Mouse (Mus musculus): ENCODE results near the gene Bcas3. TPM values are rescaled to one million over a fixed set of nuclear protein-coding genes. Genes with fewer than 3 reads are reported as not detected.

Bcas3 gene
- polyA plus RNA-seq (2014; fragmentation: Illumina TruSeq; extraction: RNeasy Lipid Tissue Mini Kit (QIAGEN cat#74804); ENCODE audit: low read depth, low replicate concordance) = 7.4 TPM

GRCm38 (mm10) chr11:85352539-85353380 lies at the start of gene Bcas3:
Bcas3 (plus strand) TSS chr11:85353167.

GRCm38 (mm10) chr11:85310713-85311574 lies 42.0 kb upstream of the Bcas3 start, which contains the start of gene Ppm1d:
Ppm1d (plus strand) TSS chr11:85311244.

GRCm38 (mm10) chr11:85832231-85832924 lies 479.4 kb downstream of the Bcas3 start, which contains the start of gene Tbx2:
Tbx2 (plus strand) TSS chr11:85832551.

GRCm38 (mm10) chr11:85850233-85850632 lies 497.3 kb downstream of the Bcas3 start, which contains the start of gene Gm11444:
Gm11444 (minus strand) TSS chr11:85850333.

Other genes starting within 250 kb of the Bcas3 start
- gene Usp32, start 213.0 kb upstream of the Bcas3 start, polyA plus RNA-seq (2014; fragmentation: Illumina TruSeq; extraction: RNeasy Lipid Tissue Mini Kit (QIAGEN cat#74804); ENCODE audit: low read depth, low replicate concordance) = 243 TPM
- gene 1700125H20Rik, start 182.8 kb upstream of the Bcas3 start, polyA plus RNA-seq (2014; fragmentation: Illumina TruSeq; extraction: RNeasy Lipid Tissue Mini Kit (QIAGEN cat#74804); ENCODE audit: low read depth, low replicate concordance) = 34.0 TPM
- gene Appbp2, start 118.0 kb upstream of the Bcas3 start, polyA plus RNA-seq (2014; fragmentation: Illumina TruSeq; extraction: RNeasy Lipid Tissue Mini Kit (QIAGEN cat#74804); ENCODE audit: low read depth, low replicate concordance) = 56.7 TPM
- 270 TPM for gene Ppm1d, start 41.9 kb upstream of the Bcas3 start, polyA plus RNA-seq (2014; fragmentation: Illumina TruSeq; extraction: RNeasy Lipid Tissue Mini Kit (QIAGEN cat#74804); ENCODE audit: low read depth, low replicate concordance)

All from testis, adult 10 weeks (tissue).